Mouse (Mus musculus) cerebellum, adult 11 months (tissue): ENCODE data around the gene Sct.

Source experiments
- DNase-seq: peaks from one replicate; pipeline ENCODE4 v3.0.0; 2022

The Sct gene

DNA sequence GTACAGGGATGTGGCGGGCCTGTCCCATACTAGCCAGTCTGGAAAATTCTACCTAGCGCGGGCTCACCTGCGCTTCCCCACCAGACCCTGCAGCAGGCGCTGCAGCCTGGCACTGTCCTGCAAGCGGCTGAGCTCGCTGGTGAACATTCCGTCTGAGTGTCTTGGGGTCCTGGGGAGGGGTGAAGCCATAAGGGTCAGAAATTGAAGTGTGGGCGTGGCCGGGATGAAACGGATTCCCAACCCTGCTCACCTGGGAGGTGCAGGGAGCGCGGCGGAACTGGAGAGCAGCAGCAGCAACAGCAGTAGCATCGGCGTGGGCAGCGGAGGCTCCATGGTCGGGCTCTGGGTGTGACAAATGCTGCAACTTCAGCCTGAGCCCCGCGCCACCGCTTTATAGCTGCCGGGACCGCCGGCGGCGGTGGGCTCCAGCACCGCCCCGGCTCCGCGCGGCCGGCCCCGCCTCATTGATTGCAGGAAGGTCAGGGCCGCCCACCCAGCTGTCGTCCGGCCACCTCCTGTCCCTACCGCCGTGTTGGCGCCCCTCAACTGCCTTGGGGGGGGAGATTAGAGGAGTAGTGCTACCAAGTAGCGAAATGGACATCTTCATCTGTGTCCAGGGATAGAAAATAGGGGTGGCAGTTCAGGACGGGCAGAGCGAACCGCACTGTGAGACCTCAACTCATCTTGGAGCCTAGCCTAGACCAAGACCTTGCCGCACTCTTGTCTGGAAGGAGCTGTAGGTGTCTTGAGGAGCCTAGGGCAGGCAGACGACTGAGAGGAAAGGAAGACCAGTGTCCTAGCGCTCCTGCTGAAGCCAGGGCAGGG, at the start of gene Sct:
Sct (minus strand) TSS at position 368 of the 825 bp plus-strand sequence.
- DNase-seq = peak; percentile 47

DNA sequence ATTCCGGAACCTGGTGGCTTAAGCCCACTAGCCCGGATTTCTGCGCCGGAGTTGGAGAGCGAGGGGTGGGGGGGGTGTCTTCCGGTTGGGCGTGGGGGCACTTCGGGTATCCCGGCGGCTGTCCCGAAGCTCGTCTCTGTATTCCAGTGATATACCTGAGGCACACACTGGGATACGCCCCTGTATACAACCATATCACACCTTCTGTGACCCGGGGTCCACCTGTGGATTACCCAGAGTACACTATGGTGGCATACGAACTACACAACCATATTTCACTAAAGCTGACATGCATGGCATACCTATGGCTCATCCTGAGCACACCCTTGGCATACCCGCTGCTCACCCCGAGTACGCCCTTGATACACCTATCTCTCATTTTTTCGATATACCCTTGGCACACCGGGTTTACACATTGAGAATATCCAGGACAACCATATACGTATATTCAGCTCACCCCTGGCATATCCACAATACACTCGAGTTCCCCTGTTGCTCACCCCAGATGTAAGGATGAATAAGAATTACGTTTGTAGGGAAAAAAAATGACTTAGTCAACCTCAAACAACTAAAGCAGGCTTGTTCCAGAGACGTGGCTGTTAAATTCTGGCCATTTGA, 49.5 kb upstream of the Sct start:
- no peak for DNase-seq

DNA sequence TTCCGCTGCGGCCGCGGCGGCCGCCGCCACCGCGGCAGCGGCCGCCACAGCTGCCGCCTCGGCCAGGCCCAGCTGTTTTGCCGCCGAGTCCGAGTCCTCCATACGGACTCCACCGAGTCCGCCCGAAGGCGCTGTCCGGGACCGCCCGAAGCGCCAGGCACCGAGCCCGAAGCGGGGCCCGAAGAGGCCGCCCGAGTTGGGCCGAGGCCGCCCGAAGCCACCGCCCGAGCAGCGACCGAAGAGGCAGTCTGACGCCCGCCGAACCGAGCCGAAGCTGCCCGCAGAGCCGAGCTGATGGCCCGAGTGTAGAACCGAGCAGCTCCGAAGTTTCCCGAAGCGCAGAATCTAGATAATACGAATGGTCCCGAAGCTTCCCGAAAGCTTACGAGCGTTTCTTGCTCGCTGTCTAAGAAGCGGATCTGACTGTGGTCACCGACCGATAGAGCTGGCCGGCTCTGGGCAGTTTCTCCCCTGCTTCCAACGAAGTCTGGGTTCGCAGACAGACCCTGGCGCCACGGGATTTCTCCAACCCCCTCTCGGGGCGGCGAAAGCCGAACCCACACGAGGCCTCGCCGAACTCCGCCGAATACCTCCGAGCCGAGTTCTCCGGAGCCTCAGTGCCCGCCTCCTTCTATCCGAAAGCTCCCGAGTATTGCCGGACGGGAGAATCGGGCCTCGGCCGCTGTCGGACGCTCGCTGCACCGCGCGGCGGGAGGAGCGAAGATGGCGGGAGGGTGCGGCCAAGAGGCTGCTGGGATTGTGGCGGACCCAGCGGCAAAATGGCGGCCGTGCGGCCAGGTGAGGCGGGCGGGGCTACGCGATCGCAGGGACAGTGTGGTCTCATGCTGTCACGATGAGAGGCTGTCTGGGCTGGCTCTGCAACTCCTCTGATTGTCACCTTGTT, 48.8 kb upstream of the Sct start, which contains the start of the genes Deaf1 and Tmem80:
Deaf1 (minus strand) TSS at position 222 of the 904 bp plus-strand sequence.
Tmem80 (plus strand) TSS at position 271 of the 904 bp plus-strand sequence.
- peak; percentile 100 for DNase-seq

DNA sequence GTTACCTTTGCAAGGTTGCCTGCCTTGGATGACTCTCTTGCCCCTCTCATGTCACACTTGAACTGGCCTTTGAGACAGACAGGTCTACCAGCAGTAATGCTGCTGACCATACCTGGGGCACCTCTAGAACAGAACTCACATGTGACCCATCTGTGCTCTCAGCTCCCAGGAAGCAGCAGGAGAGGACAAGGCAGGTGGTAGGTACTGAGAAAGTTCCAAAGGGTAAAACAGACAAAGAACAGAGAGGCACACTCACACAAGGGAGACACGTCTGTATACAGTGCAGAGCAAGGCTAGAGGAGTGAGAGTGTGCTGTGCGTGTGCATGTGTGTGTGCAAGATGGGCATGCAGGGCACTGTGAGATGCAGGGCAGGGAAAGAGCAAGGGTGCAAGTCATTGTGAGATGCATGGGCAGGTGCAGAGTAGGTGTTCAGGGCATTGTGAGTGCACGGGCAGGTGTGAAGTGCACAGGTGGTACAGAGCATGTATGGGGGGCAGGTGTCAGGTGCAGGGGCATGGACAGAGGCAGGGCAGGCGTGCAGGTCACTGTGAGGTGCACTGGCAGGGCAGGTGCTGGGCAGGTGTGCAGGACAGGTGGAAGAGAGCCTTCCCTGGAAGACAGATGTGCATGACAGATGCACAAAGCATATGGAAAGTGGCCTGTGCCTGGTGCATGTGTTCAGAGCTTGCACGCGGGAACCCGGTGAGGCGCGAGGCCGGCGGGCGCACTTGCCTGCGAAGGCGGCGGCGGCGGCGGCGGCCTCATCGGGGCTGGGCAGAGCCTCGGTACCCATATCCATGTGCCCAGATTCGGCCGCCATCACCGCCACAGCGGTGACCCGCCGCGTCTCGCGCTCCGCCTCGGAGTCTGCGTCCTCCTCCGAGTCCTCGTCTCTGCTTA, 47.9 kb upstream of the Sct start:
- no peak for DNase-seq

DNA sequence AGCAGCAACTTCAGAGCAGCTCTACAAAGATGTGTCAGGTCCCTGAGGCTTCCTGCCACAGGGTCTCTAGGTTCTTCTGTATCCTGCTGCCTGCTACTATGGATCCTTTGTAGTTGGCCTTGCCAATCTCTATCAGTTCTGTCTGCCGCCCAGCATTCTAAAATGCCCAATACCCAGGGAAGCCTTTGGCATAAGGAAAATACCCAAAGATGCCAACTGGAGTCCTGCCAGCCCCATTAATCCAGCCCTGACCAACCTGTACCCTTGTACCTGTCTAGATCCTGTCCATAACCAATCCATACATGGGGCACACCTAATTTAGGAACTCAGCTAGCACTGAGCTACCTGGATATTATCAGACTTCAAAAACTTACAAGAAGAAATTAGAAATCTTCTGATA, 45.8 kb upstream of the Sct start:
- no peak for DNase-seq

DNA sequence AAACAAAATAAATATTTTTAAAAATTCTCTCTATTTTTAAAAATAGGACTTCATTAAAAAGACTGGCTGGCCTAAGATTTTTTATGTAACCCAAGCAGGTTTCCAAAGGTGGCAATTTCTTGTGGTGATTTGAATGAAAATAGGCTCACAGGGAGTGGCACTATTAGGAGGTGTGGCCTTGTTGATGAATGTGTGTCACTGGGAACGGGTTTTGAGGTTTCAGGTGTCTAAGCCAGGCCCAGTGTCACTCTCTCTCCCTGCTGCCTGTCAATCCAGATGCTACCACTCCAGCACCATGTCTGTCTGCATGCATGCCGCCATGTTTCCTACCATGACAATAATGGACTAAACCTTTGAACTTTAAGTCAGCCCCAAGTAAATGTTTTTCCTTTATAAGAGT, 40.5 kb upstream of the Sct start:
- DNase-seq = no peak

DNA sequence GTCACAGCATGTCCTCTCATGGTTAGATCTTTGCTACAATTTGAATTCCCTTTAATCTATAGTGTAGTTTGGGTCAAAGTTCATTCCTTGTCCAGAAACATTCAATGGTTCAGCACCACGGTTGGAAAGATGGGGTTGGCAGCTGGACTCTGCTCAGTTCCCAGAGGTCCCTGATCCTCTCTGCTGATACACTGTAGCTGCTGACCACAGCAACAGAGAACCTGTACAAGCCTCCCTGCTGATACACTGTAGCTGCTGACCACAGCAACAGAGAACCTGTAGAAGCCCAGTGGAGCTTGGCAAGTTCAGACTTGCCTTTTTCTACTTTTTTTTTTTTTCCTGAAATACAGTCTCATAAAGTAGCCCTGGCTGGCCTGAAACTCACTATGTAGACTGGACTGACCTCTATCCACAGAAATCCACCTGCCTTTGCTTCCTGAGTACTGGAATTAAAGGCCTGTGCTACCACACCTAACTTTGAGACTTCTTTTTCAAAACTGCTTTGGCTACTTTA, 38.7 kb upstream of the Sct start:
- DNase-seq = no peak

DNA sequence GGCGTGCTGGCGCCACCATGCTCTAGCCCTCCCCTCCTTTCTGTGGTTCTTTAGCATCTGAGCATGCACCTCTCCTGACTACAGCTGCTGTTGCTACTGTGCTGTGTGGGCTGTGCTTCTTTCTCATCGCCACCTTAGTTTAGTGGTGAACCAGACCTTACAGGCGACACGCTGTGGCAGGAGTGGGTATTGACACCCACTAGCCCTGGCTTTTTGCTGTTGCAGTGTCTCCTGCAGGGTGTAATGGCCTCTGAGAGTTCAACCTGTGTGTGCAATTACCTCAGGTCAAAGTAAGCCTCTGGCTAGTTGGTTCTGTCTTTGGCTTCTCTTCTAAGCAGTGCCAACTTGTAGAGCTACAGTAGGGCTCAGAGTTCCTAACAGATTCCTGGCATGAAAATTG, 37.0 kb upstream of the Sct start:
- no peak for DNase-seq

DNA sequence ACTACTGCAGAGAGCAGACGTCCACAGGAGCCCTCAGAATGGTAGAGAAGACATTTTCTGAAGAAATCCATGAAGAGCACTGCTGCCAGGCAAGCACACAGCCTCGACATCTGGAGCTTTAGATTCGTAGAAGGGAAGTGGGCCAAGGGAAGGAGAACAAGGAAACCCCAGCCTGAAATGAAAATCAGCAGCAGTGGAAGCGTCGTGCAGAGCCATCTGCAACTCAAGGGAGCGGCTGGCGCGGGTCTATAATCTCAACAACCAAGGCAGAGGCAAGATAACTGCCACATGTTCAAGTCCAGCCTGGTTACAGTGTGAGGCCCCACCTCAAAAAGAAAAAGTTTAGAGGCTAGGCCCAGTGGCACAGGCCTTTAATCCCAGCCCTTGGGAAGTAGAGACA, 36.1 kb upstream of the Sct start:
- DNase-seq = no peak

DNA sequence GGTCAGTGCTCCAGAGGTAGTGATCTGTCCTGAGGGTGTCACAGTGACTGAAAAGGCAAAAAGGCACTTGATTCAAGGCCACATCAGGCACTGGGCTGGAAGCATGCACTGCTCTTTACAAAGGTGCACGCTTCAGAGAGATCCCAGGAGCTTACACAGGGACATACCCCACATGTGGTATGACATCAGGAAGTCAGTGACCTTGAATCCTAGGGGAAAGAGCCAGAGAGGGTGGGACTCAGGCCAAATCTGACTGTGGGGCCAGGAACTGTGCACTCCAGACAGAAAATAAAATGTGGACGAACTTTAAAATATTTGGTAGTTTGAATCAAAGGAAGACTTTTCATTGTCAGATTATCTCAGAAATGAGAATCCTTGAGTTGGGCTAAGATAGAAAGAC, 35.5 kb upstream of the Sct start:
- DNase-seq = no peak

DNA sequence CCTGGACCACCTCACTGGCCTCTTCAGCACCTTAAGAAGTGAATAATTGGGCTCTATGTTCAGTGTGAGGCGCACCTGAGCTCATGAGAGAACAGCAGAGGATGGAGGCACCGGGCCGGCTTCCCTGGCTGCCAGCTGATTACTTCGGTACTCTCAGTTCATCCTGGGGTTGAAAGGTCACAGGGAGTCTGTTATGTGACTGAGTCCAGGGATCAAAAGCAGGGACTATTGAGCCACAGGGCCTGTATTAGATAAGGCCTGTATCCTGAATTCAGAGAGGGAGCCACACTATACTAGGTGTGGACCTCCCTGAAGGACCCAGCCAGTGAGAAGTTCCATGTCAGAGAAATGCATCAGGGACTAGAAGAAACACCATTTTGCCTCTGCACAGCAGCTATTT, 25.6 kb upstream of the Sct start:
- no peak for DNase-seq

DNA sequence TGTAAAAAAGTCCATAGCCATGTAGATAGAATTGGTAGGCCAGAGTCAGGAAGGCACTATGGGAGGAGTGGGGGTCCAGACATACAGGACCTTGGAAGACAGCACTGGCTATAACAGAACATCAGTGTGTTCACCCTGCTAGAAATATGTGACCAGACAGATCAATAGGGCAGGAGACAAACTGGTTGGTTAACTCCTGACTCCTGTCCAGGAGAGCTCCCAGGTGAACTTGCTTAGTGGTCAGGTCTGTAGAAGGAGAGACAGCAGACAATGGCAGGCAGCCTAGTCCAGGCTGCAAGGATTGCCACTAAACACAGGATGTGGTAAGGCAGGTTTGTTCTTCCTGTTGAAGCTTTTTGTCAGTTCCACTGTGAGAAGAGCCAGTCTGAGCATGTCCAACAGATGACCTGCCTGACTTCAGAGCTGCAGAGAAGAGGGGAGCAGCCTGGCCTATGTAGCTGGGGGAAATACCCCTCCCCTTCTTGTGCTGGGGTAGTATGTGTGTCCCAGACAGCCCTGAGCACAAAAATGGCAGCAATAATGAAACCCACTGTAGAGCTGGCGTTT, 23.9 kb upstream of the Sct start:
- DNase-seq = no peak

DNA sequence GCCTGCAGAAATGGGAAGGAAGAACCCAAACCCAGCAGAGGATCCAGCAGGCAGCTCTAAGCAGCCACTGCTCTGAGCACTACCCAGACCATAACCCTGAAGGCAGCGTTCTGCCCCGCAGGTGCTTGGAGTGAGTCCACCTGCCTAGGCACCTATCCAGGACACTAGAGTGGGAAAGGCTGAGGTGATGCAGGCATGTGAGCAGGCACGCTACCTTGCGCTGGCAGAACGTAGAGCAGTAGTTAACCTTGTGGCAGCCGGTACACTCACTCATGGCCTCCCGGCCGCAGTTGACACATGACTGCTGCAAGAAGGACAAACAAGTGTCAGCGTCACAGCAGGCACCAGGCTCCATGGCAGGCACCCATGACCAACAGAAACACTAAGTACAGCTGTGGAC, 22.5 kb upstream of the Sct start:
- peak; percentile 66 for DNase-seq

DNA sequence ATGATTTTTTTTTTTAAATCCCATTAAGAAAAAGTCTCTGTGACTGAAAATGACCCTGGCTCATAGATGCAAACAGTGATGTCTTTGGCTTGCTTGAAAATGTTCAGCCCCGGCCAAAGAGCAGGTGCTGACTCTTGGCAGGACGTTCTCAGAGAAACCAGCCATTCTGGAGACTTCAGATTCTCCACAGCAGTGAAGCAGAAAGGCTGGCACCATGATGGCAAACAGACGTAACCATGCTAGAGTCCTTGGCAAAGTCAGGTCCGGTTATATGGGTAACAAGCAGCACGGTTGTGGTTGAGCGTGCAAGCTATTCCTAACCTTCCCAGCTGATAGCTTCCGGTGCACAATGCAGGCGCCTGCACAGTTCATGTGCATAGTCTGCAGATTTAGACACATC, 20.2 kb upstream of the Sct start:
- peak; percentile 69 for DNase-seq

DNA sequence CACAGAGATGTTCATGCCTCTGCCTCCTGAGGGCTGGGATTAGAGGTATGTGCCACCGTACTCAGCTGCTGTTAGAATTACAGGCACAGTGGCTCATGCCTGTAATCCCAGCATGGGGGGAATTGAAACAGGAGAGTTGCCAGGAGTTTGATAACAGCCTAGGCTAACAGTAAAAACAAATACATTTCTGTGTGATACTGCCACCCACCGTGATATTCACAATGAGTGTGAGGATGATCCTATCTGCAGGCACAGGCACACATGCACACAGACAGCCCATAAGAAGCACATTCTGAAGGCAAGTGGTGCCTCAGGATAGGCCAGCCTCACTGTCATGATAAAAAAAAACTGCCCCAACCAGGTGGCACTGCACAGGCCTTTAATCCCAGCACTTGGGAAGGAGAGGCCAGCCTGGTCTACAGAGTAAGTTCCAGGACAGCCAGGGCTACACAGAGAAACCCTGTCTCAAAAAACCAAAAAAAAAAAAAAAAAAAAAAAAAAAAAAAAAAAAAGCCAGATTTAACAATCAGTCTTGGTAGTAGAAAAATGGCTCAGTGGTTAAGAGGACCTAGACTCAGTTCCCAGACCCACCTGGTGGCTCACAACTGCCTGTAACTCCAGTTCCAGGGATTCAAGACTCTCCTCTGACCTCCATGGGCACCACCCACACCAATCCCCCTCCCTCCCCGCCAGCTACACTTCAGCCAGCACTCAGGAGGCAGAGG, 19.2 kb upstream of the Sct start:
- DNase-seq = no peak

DNA sequence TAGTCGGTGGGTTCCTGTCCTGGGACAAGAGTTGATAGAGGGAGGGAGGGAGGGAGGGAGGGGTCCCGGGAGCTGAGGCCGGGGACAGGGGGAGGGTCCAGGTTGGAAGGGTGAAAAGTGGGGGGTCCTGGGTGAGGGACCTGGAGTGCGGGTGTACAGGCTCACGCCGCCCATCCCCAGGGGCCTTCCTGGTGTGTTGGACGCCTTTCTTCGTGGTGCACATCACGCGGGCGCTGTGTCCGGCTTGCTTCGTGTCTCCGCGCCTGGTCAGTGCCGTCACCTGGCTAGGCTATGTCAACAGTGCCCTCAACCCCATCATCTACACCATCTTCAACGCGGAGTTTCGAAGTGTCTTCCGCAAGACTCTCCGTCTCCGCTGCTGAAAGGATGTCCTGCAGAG, 15.5 kb upstream of the Sct start:
- DNase-seq = no peak

DNA sequence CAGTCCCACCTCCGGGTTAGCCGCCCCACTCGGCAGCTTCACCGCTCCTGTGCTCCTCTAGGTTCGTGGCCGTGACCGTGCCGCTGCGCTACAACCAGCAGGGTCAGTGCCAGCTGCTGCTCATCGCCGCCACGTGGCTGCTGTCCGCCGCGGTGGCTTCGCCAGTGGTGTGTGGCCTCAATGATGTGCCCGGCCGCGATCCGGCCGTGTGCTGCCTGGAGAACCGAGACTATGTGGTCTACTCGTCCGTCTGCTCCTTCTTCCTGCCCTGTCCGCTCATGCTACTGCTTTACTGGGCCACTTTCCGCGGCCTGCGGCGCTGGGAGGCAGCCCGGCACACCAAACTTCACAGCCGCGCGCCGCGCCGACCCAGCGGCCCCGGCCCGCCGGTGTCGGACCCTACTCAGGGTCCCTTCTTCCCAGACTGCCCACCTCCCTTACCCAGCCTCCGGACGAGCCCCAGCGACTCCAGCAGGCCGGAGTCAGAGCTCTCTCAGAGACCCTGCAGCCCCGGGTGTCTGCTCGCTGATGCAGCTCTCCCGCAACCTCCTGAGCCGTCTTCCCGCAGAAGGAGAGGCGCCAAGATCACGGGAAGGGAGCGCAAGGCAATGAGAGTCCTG, 15.0 kb upstream of the Sct start:
- DNase-seq = no peak

DNA sequence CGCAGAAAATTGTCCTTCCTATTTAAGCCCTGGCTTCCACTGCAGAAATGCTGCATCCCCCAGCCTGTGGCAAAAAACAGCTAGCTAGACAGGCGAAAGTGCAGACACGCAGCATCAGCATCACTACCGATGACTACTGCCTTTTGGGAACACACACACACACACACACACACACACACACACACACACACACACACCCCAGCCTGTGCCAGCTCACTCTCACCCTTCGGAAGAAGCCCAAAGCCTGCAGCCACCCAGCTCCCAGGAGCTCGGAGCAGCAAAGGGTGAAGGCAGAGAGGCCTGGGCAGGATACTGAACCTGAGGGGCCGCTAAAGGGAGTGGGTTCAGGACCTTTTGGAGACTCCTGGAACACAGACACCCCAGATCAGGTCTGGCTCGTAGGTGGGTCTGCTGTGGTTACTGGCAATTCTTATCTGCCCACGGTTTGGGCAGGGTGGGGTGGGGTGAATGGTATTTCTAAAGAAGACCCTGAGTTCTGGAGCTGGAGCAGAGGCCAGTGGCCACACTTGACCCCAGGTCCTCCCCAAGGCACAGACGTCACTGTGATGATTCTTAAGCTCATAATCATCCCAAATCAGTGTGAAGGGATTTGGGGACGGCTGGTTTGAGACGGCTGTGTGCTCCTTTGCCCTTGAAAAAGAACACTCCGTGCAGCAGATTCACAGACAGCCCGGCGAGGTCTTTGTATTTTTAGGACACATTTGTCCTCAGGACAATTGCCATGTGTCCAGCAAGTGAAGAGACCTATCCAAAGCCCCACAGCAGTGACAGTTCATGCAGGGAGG, 13.9 kb upstream of the Sct start:
- DNase-seq = no peak

DNA sequence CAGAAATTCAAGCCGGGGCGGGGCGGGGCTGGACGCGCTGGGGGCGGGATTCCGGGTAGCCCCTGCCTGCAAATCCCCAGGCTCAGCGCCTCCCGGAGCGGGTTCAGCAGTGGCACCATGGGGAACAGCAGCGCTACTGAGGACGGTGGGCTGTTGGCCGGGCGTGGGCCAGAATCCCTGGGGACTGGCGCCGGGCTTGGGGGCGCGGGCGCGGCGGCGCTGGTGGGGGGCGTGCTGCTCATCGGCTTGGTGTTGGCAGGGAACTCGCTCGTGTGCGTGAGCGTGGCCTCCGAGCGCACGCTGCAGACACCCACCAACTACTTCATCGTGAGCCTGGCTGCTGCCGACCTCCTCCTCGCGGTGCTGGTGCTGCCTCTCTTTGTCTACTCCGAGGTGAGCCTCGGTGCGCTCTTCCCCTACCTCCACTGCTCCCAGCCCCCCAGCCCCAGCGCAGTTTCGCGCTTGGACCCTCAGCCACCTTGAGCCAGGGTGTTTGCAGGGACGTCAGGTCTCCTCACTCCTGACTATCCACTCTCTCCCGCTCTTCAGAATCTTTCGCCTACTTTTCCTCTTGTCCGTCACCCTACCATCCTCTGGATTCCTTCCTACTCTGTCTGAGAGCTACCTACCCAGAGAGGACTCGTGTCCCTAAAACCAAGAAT, 13.1 kb upstream of the Sct start, which contains the start of gene Drd4:
Drd4 (plus strand) TSS at position 86 of the 662 bp plus-strand sequence.
- no peak for DNase-seq
